Mouse (Mus musculus): ENCODE results near the gene Usp25. TPM values are rescaled to one million over a fixed set of nuclear protein-coding genes. Genes with fewer than 3 reads are reported as not detected.

The Usp25 gene
- total RNA-seq, 2 experiments from 2014 or later = 29.5 to 29.7 TPM

- intact Hi-C loops (cut with DNase I) = no loop called here
- DNase-seq (ENCODE audit: low spot score in 2 of 2) = peak; percentile 24 to 43
Observed at GRCm38 (mm10) chr16:77028687-77029417, 15.3 kb downstream of the Usp25 start.

- intact Hi-C loops (cut with DNase I) = no loop called here
- DNase-seq (ENCODE audit: low spot score in 2 of 2) = peak in 1 of 2 experiments; percentile 71
Observed at GRCm38 (mm10) chr16:77030435-77030834, 16.9 kb downstream of the Usp25 start.

- intact Hi-C loops (cut with DNase I) = no loop called here
Observed at GRCm38 (mm10) chr16:77034329-77034728, 20.8 kb downstream of the Usp25 start.

GRCm38 (mm10) chr16:77034751-77035150 lies 21.2 kb downstream of the Usp25 start:
- DNase-seq (ENCODE audit: low spot score in 2 of 2) = no peak
- intact Hi-C loops (cut with DNase I) = loop anchor here (5.0 kb wide), 1 partner anchor 122 kb away; no protein-coding TSS in a partner anchor

More at GRCm38 (mm10) chr16:77034329-77034728, 20.8 kb downstream of the Usp25 start:
- peak in 1 of 2 experiments; percentile 77 for DNase-seq (ENCODE audit: low spot score in 2 of 2)

- intact Hi-C loops (cut with DNase I) = no loop called here
- DNase-seq (ENCODE audit: low spot score in 2 of 2) = no peak
Observed at GRCm38 (mm10) chr16:77041573-77041972, 28.1 kb downstream of the Usp25 start.

- intact Hi-C loops (cut with DNase I) = no loop called here
- DNase-seq (ENCODE audit: low spot score in 2 of 2) = no peak
Observed at GRCm38 (mm10) chr16:77043499-77043898, 30.0 kb downstream of the Usp25 start.

GRCm38 (mm10) chr16:77054184-77054583 lies 40.7 kb downstream of the Usp25 start:
- DNase-seq (ENCODE audit: low spot score in 2 of 2) = no peak
- intact Hi-C loops (cut with DNase I) = no loop called here

- intact Hi-C loops (cut with DNase I) = no loop called here
- no peak for DNase-seq (ENCODE audit: low spot score in 2 of 2)
Observed at GRCm38 (mm10) chr16:77055519-77056159, 42.1 kb downstream of the Usp25 start.

DNA sequence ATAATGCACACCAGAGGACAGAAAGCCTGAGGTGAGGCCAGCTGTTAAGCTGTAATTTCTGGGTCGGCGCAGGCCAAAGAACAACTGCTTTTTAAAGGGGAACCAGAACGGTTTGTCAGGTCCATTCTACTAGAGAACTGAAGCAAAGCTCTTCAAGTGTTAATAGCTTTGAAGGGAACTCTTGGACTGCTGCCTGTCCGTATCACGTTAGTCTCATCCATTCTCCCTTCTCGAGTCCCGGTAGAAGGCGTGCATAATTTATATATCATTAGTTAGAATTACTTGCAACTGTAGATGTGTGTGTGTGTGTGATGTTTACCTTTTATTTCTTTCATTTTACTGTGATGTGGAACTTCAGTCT lies 42.6 kb downstream of the Usp25 start:
- no peak for DNase-seq (ENCODE audit: low spot score in 2 of 2)
- intact Hi-C loops (cut with DNase I) = no loop called here

DNA sequence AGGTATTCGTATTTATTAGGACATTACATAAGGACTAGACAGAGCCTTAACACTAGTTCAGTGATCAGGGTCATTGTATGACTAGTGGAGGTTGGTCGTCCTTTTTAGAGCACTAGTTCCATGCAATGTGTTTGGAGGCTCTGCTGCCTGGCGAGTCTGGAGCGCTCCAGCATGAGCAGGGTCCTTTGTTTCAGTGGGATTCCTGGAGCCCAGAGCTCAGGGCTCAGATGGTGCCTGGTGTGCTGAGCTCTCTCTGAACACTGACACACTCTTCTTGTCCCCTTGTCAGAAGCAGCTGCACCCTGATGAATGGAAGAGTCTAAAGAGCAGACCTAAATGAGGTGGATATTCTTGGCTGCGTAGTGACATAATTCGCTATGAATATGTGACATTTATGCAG lies 45.1 kb downstream of the Usp25 start:
- intact Hi-C loops (cut with DNase I) = no loop called here
- peak in 1 of 2 experiments; percentile 14 for DNase-seq (ENCODE audit: low spot score in 2 of 2)

- intact Hi-C loops (cut with DNase I) = no loop called here
- no peak for DNase-seq (ENCODE audit: low spot score in 2 of 2)
Observed at GRCm38 (mm10) chr16:77060166-77060565, 46.7 kb downstream of the Usp25 start.

DNA sequence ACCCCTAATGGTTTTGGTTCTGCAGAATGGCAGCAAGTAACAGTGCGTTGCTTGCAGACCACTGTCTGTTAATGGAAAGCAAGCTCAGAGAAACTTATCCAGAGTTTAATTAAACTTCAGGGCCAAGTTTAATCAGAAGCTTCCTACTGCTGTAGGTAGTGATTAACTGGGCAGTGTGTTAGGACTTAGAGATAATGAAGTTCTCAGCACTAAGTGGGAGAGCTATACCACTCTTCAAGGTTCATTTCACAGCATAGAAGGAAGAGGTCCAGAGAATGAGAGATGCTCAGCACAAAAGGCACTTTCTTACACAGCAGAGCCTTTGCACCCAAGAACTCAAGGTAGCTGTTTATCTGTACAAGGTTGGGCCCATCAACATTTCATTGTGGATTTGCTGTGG lies 50.4 kb downstream of the Usp25 start:
- intact Hi-C loops (cut with DNase I) = no loop called here
- no peak for DNase-seq (ENCODE audit: low spot score in 2 of 2)

- intact Hi-C loops (cut with DNase I) = loop anchor here (5.0 kb wide), 1 partner anchor 125 kb away; no protein-coding TSS in a partner anchor
- DNase-seq (ENCODE audit: low spot score in 2 of 2) = peak; percentile 57 to 71
Observed at GRCm38 (mm10) chr16:77076954-77077735, 63.6 kb downstream of the Usp25 start.

DNA sequence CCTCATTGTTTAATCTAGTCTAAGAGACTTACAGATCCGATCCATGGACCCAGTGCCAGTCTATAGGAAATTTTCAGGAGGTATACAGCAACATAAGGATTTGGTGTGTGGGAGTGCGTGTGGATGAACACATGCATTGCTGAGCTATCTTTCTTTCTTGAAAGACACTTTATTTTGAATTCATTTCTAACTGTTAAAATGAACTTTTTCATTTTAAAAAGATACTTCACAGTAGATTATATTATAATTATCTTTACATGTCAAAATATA lies 64.2 kb downstream of the Usp25 start:
- peak in 1 of 2 experiments; percentile 76 for DNase-seq (ENCODE audit: low spot score in 2 of 2)
- intact Hi-C loops (cut with DNase I) = loop anchor here (5.0 kb wide), 1 partner anchor 125 kb away; no protein-coding TSS in a partner anchor

DNA sequence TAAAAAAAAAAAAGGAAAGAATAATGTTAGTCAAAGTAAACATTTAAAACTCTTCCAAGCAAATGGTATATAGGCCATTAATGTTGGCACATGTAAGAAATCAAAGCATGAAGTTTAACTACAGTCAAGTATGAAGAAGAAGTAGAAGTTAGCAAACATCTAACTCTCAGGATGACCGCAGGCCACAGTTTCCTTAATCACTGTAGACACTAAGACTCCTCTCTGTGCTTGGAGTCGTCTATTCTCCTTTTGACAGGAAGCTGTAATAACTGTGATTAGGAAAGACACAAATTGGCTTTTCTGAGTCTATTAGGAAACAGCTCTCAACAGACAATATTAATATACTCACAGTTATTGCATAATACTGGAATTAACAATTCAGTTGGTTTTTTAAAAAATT lies 70.6 kb downstream of the Usp25 start:
- no peak for DNase-seq (ENCODE audit: low spot score in 2 of 2)
- intact Hi-C loops (cut with DNase I) = no loop called here

GRCm38 (mm10) chr16:77089806-77090205 lies 76.3 kb downstream of the Usp25 start:
- intact Hi-C loops (cut with DNase I) = no loop called here
- DNase-seq (ENCODE audit: low spot score in 2 of 2) = no peak

GRCm38 (mm10) chr16:77093526-77093925 lies 80.0 kb downstream of the Usp25 start:
- no peak for DNase-seq (ENCODE audit: low spot score in 2 of 2)
- intact Hi-C loops (cut with DNase I) = no loop called here

- intact Hi-C loops (cut with DNase I) = no loop called here
- peak in 1 of 2 experiments; percentile 33 for DNase-seq (ENCODE audit: low spot score in 2 of 2)
Observed at GRCm38 (mm10) chr16:77095017-77095551, 81.6 kb downstream of the Usp25 start.

- peak; percentile 61 to 81 for DNase-seq (ENCODE audit: low spot score in 2 of 2)
- intact Hi-C loops (cut with DNase I) = no loop called here
Observed at GRCm38 (mm10) chr16:77099018-77099869, 85.7 kb downstream of the Usp25 start.

All from left cerebral cortex, postnatal 25 days (tissue).